Mouse (Mus musculus): ENCODE data around the gene Mbd5.
A peak's percentile ranks its signal among the peaks of the same experiment; 100 is the strongest.

Gene Mbd5

GRCm38 (mm10) chr2:49354066-49354465 lies 404.8 kb downstream of the Mbd5 start:
- DNase-seq = no peak

GRCm38 (mm10) chr2:49355867-49356266 lies 406.6 kb downstream of the Mbd5 start:
- no peak for DNase-seq

- DNase-seq = no peak
Observed at GRCm38 (mm10) chr2:49358128-49358814, 409.0 kb downstream of the Mbd5 start.

GRCm38 (mm10) chr2:49358839-49359520 lies 409.7 kb downstream of the Mbd5 start:
- DNase-seq = peak; percentile 13 to 19

- DNase-seq = no peak
Observed at GRCm38 (mm10) chr2:49359706-49360105, 410.4 kb downstream of the Mbd5 start.

GRCm38 (mm10) chr2:49364546-49364945 lies 415.2 kb downstream of the Mbd5 start:
- DNase-seq = no peak

GRCm38 (mm10) chr2:49366878-49367545 lies 417.7 kb downstream of the Mbd5 start:
- no peak for DNase-seq

GRCm38 (mm10) chr2:49367546-49367917 lies 418.2 kb downstream of the Mbd5 start:
- DNase-seq = no peak

GRCm38 (mm10) chr2:49371632-49372031 lies 422.3 kb downstream of the Mbd5 start:
- DNase-seq = no peak

GRCm38 (mm10) chr2:49372586-49372985 lies 423.3 kb downstream of the Mbd5 start:
- DNase-seq = no peak
